Mouse (Mus musculus): ENCODE results near the gene Bmp10. TPM values are rescaled to one million over a fixed set of nuclear protein-coding genes. Genes with fewer than 3 reads are reported as not detected.
"Not testable (repeated sequence)": the region's sequence is repeated elsewhere in the genome, so short reads cannot be mapped to it uniquely, and the experiment has no call there.

The Bmp10 gene
- total and polyA plus RNA-seq, 2 experiments: 1.7 to 4.0 TPM

DNA sequence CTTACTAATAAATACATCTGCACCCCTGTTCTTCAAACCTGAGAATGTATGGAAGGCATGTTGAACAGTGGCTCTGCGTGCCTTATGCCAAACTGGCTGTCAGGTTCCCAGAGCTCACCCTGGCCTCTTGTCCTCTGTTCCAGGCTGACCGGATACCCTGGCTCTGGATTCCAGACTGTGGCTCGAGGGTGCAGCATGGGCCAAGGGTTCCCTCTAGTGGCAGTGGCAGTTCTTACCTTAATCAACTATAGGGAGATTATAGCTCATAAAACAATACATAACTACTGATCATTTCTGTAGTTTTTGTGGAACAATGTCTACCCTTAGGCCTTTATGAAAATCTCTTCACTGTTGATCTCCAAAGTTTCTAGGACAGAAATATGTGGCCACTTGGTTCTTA is 22.2 kb downstream of the Bmp10 start:
- TF ChIP-seq POLR2A (IDR thresholded peaks at IDR 0.05; ENCODE audit: extremely low read depth, insufficient read depth, low read length) (no peak), CTCF (IDR thresholded peaks at IDR 0.05; ENCODE audit: low read depth, low read length) (peak; percentile 97)
- H3K36me3 ChIP-seq (ENCODE audit: control insufficient read depth, insufficient read depth, low read length): no peaks in the 10 kb centered on the region
- H3K27me3 ChIP-seq (ENCODE audit: control insufficient read depth, insufficient read depth, low read length): no peaks in the 10 kb centered on the region; the same call in 1 of the 2 replicates
- no peaks in the 10 kb centered on the region for H3K4me1 ChIP-seq (ENCODE audit: control insufficient read depth, insufficient read depth, low read length)
- DNase-seq (ENCODE audit: extremely low read depth, low read depth, low spot score): peak; percentile 53
- no peaks in the 10 kb centered on the region for H3K79me2 ChIP-seq (ENCODE audit: control insufficient read depth, insufficient read depth, low read length)
- H3K4me3 ChIP-seq (ENCODE audit: insufficient read depth, low read depth, low read length): no peak overlapping the region
- H3K9ac ChIP-seq (ENCODE audit: low read depth, low read length): no peak overlapping the region
- H3K27ac ChIP-seq (replicated peaks; ENCODE audit: insufficient read depth, low read depth, low read length): no peak overlapping the region
- 19% methylated on average over 3 of the region's 3 CpGs for WGBS

DNA sequence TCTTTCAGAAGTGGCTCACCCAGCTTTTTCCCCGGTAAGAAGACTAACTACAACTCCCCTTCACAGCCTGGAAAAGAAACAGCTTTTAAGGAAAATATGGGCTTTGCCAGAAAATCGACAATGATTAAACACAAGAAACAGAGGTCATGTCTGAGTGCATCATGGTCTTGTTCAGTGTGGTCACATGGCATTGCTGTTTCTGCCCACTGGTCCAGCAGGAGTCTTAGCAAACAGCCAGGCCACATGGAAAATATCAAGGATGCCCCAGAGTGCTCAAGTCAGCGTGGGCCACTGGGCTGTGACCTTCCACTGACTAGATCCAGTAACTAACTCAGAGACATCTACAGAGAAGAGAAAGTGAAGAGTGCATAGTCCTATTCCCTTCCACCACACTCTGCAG is 23.0 kb downstream of the Bmp10 start:
- no peaks in the 10 kb centered on the region; the same call in 1 of the 2 replicates for H3K27me3 ChIP-seq (ENCODE audit: control insufficient read depth, insufficient read depth, low read length)
- H3K36me3 ChIP-seq (ENCODE audit: control insufficient read depth, insufficient read depth, low read length): no peaks in the 10 kb centered on the region
- WGBS: 55% methylated on average over 3 of the region's 3 CpGs
- no peak overlapping the region for H3K27ac ChIP-seq (replicated peaks; ENCODE audit: insufficient read depth, low read depth, low read length)
- H3K9ac ChIP-seq (ENCODE audit: low read depth, low read length): no peak overlapping the region
- H3K4me1 ChIP-seq (ENCODE audit: control insufficient read depth, insufficient read depth, low read length): no peaks in the 10 kb centered on the region
- H3K79me2 ChIP-seq (ENCODE audit: control insufficient read depth, insufficient read depth, low read length): no peaks in the 10 kb centered on the region
- no peak for DNase-seq (ENCODE audit: extremely low read depth, low read depth, low spot score)
- H3K4me3 ChIP-seq (ENCODE audit: insufficient read depth, low read depth, low read length): no peak overlapping the region
- TF ChIP-seq POLR2A (IDR thresholded peaks at IDR 0.05; ENCODE audit: extremely low read depth, insufficient read depth, low read length): no peak
- TF ChIP-seq CTCF (IDR thresholded peaks at IDR 0.05; ENCODE audit: low read depth, low read length): no peak

DNA sequence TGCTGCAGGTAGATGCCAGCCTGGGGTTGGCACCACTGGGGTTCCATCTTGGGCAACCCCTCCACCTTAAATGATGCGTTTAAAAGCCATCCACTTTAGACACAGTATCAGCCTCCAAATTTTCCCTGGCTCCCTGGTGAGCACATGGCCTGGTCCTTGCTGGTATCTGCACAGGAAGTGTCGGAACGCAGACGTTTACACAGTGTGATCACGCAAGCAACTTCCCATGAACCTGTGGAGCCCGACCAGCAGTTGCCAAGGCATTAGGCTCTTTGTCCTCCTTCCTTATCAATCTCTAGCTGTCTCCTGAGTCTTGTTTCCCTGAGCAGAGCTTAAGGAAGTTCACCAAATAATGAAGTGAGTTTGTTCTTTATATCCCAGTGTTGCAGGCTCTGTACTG is 26.7 kb downstream of the Bmp10 start:
- TF ChIP-seq CTCF (IDR thresholded peaks at IDR 0.05; ENCODE audit: low read depth, low read length): no peak
- TF ChIP-seq POLR2A (IDR thresholded peaks at IDR 0.05; ENCODE audit: extremely low read depth, insufficient read depth, low read length): no peak
- DNase-seq (ENCODE audit: extremely low read depth, low read depth, low spot score): peak; percentile 8
- H3K79me2 ChIP-seq (ENCODE audit: control insufficient read depth, insufficient read depth, low read length): no peaks in the 10 kb centered on the region
- 50% methylated on average over 6 of the region's 6 CpGs for WGBS
- no peaks in the 10 kb centered on the region for H3K36me3 ChIP-seq (ENCODE audit: control insufficient read depth, insufficient read depth, low read length)
- H3K4me1 ChIP-seq (ENCODE audit: control insufficient read depth, insufficient read depth, low read length): no peaks in the 10 kb centered on the region
- no peak overlapping the region for H3K9ac ChIP-seq (ENCODE audit: low read depth, low read length)
- H3K27me3 ChIP-seq (ENCODE audit: control insufficient read depth, insufficient read depth, low read length): no peaks in the 10 kb centered on the region
- no peak overlapping the region for H3K27ac ChIP-seq (replicated peaks; ENCODE audit: insufficient read depth, low read depth, low read length)
- no peak overlapping the region for H3K4me3 ChIP-seq (ENCODE audit: insufficient read depth, low read depth, low read length)

DNA sequence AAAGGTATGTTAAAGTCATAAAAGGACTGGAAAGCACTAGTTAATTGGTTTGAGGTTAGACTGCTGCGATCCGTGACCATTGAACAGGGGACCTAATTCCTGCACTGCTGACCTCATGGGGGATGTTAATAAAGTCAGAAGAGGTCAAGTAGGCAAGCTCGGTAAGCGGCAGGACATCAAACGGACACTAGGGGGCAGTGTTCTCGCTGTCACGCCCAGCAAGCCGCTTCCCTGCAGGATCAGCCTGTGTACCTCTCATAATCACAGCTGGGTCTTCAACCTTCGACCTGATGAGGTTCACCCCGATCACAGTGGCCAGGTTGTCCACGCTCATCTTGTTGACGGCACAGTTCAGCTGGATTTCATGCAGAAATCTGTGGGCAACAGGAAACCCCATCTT is 37.4 kb downstream of the Bmp10 start:
- peak; percentile 99 for TF ChIP-seq CTCF (IDR thresholded peaks at IDR 0.05; ENCODE audit: low read depth, low read length)
- no peak for TF ChIP-seq POLR2A (IDR thresholded peaks at IDR 0.05; ENCODE audit: extremely low read depth, insufficient read depth, low read length)
- H3K79me2 ChIP-seq (ENCODE audit: control insufficient read depth, insufficient read depth, low read length): no peaks in the 10 kb centered on the region
- H3K4me1 ChIP-seq (ENCODE audit: control insufficient read depth, insufficient read depth, low read length): peaks cover 1% of the 10 kb centered on the region; the same call in 1 of the 2 replicates
- WGBS: 16% methylated on average over 12 of the region's 12 CpGs
- H3K36me3 ChIP-seq (ENCODE audit: control insufficient read depth, insufficient read depth, low read length): no peaks in the 10 kb centered on the region
- peak; percentile 52 for DNase-seq (ENCODE audit: extremely low read depth, low read depth, low spot score)
- no peaks in the 10 kb centered on the region; the same call in 1 of the 2 replicates for H3K27me3 ChIP-seq (ENCODE audit: control insufficient read depth, insufficient read depth, low read length)
- no peak overlapping the region for H3K4me3 ChIP-seq (ENCODE audit: insufficient read depth, low read depth, low read length)
- no peak overlapping the region for H3K27ac ChIP-seq (replicated peaks; ENCODE audit: insufficient read depth, low read depth, low read length)
- no peak overlapping the region for H3K9ac ChIP-seq (ENCODE audit: low read depth, low read length)

DNA sequence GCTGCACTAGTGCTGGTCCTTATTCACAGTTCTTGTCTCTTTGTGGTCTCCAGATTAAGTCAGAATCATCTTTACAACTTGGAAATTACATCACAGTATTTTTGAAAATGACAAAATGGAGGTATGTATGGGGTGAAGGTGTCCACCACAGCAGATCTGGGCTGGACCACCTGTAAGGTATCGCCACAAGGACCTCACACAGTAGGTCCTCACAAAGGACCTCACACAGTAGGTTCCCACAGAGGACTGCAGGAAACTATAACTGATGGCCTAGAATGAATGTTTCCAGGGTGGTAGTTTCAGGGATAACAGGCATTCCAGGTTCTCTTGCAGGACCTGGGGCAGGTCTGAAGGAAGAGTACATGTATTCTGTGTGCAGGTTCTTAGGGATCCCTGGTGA is 38.6 kb downstream of the Bmp10 start:
- TF ChIP-seq CTCF (IDR thresholded peaks at IDR 0.05; ENCODE audit: low read depth, low read length) (no peak), POLR2A (IDR thresholded peaks at IDR 0.05; ENCODE audit: extremely low read depth, insufficient read depth, low read length) (no peak)
- H3K79me2 ChIP-seq (ENCODE audit: control insufficient read depth, insufficient read depth, low read length): no peaks in the 10 kb centered on the region
- 91% methylated on average over 1 of the region's 1 CpGs for whole genome bisulfite sequencing
- no peak overlapping the region for H3K4me3 ChIP-seq (ENCODE audit: insufficient read depth, low read depth, low read length)
- no peak overlapping the region for H3K27ac ChIP-seq (replicated peaks; ENCODE audit: insufficient read depth, low read depth, low read length)
- no peak overlapping the region for H3K9ac ChIP-seq (ENCODE audit: low read depth, low read length)
- no peak for DNase-seq (ENCODE audit: extremely low read depth, low read depth, low spot score)
- H3K27me3 ChIP-seq (ENCODE audit: control insufficient read depth, insufficient read depth, low read length): no peaks in the 10 kb centered on the region; the same call in 1 of the 2 replicates
- no peaks in the 10 kb centered on the region for H3K36me3 ChIP-seq (ENCODE audit: control insufficient read depth, insufficient read depth, low read length)
- H3K4me1 ChIP-seq (ENCODE audit: control insufficient read depth, insufficient read depth, low read length): peaks cover 1% of the 10 kb centered on the region; the same call in 1 of the 2 replicates

DNA sequence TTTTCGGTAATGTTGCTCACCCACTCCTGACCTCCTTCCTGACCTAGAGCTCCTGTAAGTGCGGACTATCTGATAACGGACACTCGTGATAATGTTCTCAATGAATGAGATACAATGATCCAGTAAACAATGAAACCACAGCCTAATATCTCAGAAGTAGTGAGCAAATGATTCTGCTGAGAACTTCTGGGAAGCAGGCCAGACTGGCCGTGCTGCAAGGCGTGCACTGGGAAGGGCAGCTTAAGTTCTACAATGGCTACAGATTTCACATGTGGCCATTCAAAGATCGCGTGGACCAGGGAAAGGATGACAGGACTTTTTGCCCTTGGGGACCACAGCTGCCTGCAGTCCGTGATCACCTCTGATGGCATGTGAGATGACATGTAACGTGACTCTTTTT is 39.6 kb downstream of the Bmp10 start:
- no peaks in the 10 kb centered on the region; the same call in 1 of the 2 replicates for H3K27me3 ChIP-seq (ENCODE audit: control insufficient read depth, insufficient read depth, low read length)
- WGBS: 80% methylated on average over 10 of the region's 10 CpGs
- H3K9ac ChIP-seq (ENCODE audit: low read depth, low read length): no peak overlapping the region
- H3K4me3 ChIP-seq (ENCODE audit: insufficient read depth, low read depth, low read length): no peak overlapping the region
- no peak for DNase-seq (ENCODE audit: extremely low read depth, low read depth, low spot score)
- no peaks in the 10 kb centered on the region for H3K36me3 ChIP-seq (ENCODE audit: control insufficient read depth, insufficient read depth, low read length)
- no peak overlapping the region for H3K27ac ChIP-seq (replicated peaks; ENCODE audit: insufficient read depth, low read depth, low read length)
- peaks cover 1% of the 10 kb centered on the region; the same call in 1 of the 2 replicates for H3K4me1 ChIP-seq (ENCODE audit: control insufficient read depth, insufficient read depth, low read length)
- no peaks in the 10 kb centered on the region for H3K79me2 ChIP-seq (ENCODE audit: control insufficient read depth, insufficient read depth, low read length)
- TF ChIP-seq POLR2A (IDR thresholded peaks at IDR 0.05; ENCODE audit: extremely low read depth, insufficient read depth, low read length) (no peak), CTCF (IDR thresholded peaks at IDR 0.05; ENCODE audit: low read depth, low read length) (no peak)

DNA sequence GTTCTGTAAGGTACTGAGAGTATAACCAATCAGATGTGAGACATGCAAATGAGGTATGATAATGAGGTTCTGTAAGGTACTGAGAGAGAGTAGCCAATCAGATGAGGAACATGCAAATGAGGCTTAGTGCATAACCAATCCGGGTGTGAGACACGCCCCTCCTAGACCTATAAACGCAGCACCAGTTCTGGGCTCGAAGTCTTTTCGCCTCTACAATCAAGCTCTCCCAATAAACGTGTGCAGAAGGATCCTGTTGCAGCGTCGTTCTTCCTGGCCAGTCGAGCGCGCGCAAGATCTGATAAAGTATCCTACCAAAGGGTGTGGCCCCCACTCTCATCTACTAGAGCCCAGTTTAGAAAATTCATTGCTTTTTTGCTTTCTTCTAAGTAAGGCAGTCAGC is 41.3 kb downstream of the Bmp10 start:
- not testable (repeated sequence) for H3K9ac ChIP-seq (ENCODE audit: low read depth, low read length); H3K79me2 ChIP-seq (ENCODE audit: control insufficient read depth, insufficient read depth, low read length); H3K4me1 ChIP-seq (ENCODE audit: control insufficient read depth, insufficient read depth, low read length); DNase-seq (ENCODE audit: extremely low read depth, low read depth, low spot score); H3K36me3 ChIP-seq (ENCODE audit: control insufficient read depth, insufficient read depth, low read length); H3K27ac ChIP-seq (replicated peaks; ENCODE audit: insufficient read depth, low read depth, low read length); H3K4me3 ChIP-seq (ENCODE audit: insufficient read depth, low read depth, low read length); H3K27me3 ChIP-seq (ENCODE audit: control insufficient read depth, insufficient read depth, low read length)
- WGBS: 93% methylated on average over 12 of the region's 12 CpGs

Measured in liver, adult 2 months (tissue).